Mouse (Mus musculus): ENCODE data around the gene Lrrc8d. TPM values are rescaled to one million over a fixed set of nuclear protein-coding genes. Genes with fewer than 3 reads are reported as not detected.
"Not testable (repeated sequence)": the region's sequence is repeated elsewhere in the genome, so short reads cannot be mapped to it uniquely, and the experiment has no call there.

Gene Lrrc8d
- polyA plus RNA-seq, 1 experiment from 2014 or later, result 42.1 TPM

- ATAC-seq (ENCODE audit: low FRiP score, low TSS enrichment), result no peak
- H3K4me1 ChIP-seq (ENCODE audit: control insufficient read depth, insufficient read depth, low read length), result no peaks in the 10 kb centered on the region
These were observed 149.9 kb downstream of the Lrrc8d start for GRCm38 (mm10) chr5:105849643-105850042.

GRCm38 (mm10) chr5:105853271-105853670 is 153.5 kb downstream of the Lrrc8d start:
- no peak overlapping the region for H3K27ac ChIP-seq (ENCODE audit: low read depth, low read length)
- no peaks in the 10 kb centered on the region for H3K27me3 ChIP-seq (ENCODE audit: control insufficient read depth, insufficient read depth, low read length)
- ATAC-seq (ENCODE audit: low FRiP score, low TSS enrichment), result no peak
- 81% methylated on average over 9 of the region's 9 CpGs for WGBS
- H3K4me1 ChIP-seq (ENCODE audit: control insufficient read depth, insufficient read depth, low read length), result no peaks in the 10 kb centered on the region
- H3K9ac ChIP-seq (ENCODE audit: low read depth, low read length), result no peak overlapping the region
- no peak overlapping the region for H3K4me2 ChIP-seq (replicated peaks; ENCODE audit: low read depth, low read length)
- H3K4me3 ChIP-seq (ENCODE audit: low read length), result no peak overlapping the region
- H3K9me3 ChIP-seq (ENCODE audit: control insufficient read depth, low read length), result no peaks in the 10 kb centered on the region
- H3K36me3 ChIP-seq (ENCODE audit: control insufficient read depth, insufficient read depth, low read length), result no peaks in the 10 kb centered on the region

More at GRCm38 (mm10) chr5:105849643-105850042, 149.9 kb downstream of the Lrrc8d start:
- Histone ChIP-seq H3K4me3 (ENCODE audit: low read length) (no peak overlapping the region), H3K4me2 (replicated peaks; ENCODE audit: low read depth, low read length) (no peak overlapping the region), H3K36me3 (ENCODE audit: control insufficient read depth, insufficient read depth, low read length) (no peaks in the 10 kb centered on the region), H3K27ac (ENCODE audit: low read depth, low read length) (no peak overlapping the region), H3K9me3 (ENCODE audit: control insufficient read depth, low read length) (no peaks in the 10 kb centered on the region), H3K27me3 (ENCODE audit: control insufficient read depth, insufficient read depth, low read length) (no peaks in the 10 kb centered on the region), H3K9ac (ENCODE audit: low read depth, low read length) (no peak overlapping the region)
- WGBS, result 72% methylated on average over 3 of the region's 3 CpGs

GRCm38 (mm10) chr5:105857486-105857885 is 157.7 kb downstream of the Lrrc8d start:
- no peaks in the 10 kb centered on the region for H3K27me3 ChIP-seq (ENCODE audit: control insufficient read depth, insufficient read depth, low read length)
- no peaks in the 10 kb centered on the region for H3K9me3 ChIP-seq (ENCODE audit: control insufficient read depth, low read length)
- peaks cover 7% of the 10 kb centered on the region for H3K4me1 ChIP-seq (ENCODE audit: control insufficient read depth, insufficient read depth, low read length)
- H3K4me2 ChIP-seq (replicated peaks; ENCODE audit: low read depth, low read length), result no peak overlapping the region
- H3K9ac ChIP-seq (ENCODE audit: low read depth, low read length), result no peak overlapping the region
- ATAC-seq (ENCODE audit: low FRiP score, low TSS enrichment), result no peak
- H3K27ac ChIP-seq (ENCODE audit: low read depth, low read length), result no peak overlapping the region
- no peaks in the 10 kb centered on the region for H3K36me3 ChIP-seq (ENCODE audit: control insufficient read depth, insufficient read depth, low read length)
- no peak overlapping the region for H3K4me3 ChIP-seq (ENCODE audit: low read length)
- 87% methylated on average over 5 of the region's 5 CpGs for WGBS

GRCm38 (mm10) chr5:105858754-105859694 is 159.3 kb downstream of the Lrrc8d start:
- Histone ChIP-seq H3K9me3 (ENCODE audit: control insufficient read depth, low read length) (no peaks in the 10 kb centered on the region), H3K4me2 (replicated peaks; ENCODE audit: low read depth, low read length) (no peak overlapping the region), H3K27ac (ENCODE audit: low read depth, low read length) (no peak overlapping the region; the same call in 1 of the 2 replicates), H3K4me1 (ENCODE audit: control insufficient read depth, insufficient read depth, low read length) (peaks cover 7% of the 10 kb centered on the region), H3K27me3 (ENCODE audit: control insufficient read depth, insufficient read depth, low read length) (no peaks in the 10 kb centered on the region), H3K9ac (ENCODE audit: low read depth, low read length) (no peak overlapping the region), H3K4me3 (ENCODE audit: low read length) (no peak overlapping the region), H3K36me3 (ENCODE audit: control insufficient read depth, insufficient read depth, low read length) (no peaks in the 10 kb centered on the region)
- 0 out of 2 replicates have a peak, but pooled peaks have one; percentile 57 for ATAC-seq (ENCODE audit: low FRiP score, low TSS enrichment)
- WGBS, result 49% methylated on average over 8 of the region's 8 CpGs

- no peaks in the 10 kb centered on the region for H3K27me3 ChIP-seq (ENCODE audit: control insufficient read depth, insufficient read depth, low read length)
- no peak for ATAC-seq (ENCODE audit: low FRiP score, low TSS enrichment)
- no peak overlapping the region for H3K4me3 ChIP-seq (ENCODE audit: low read length)
- H3K9me3 ChIP-seq (ENCODE audit: control insufficient read depth, low read length), result no peaks in the 10 kb centered on the region; the same call in 1 of the 2 replicates
- no peaks in the 10 kb centered on the region for H3K36me3 ChIP-seq (ENCODE audit: control insufficient read depth, insufficient read depth, low read length)
- WGBS, result 36% methylated on average over 11 of the region's 11 CpGs
- H3K9ac ChIP-seq (ENCODE audit: low read depth, low read length), result no peak overlapping the region
- H3K4me2 ChIP-seq (replicated peaks; ENCODE audit: low read depth, low read length), result no peak overlapping the region
- peaks cover 7% of the 10 kb centered on the region for H3K4me1 ChIP-seq (ENCODE audit: control insufficient read depth, insufficient read depth, low read length)
- no peak overlapping the region; the same call in 1 of the 2 replicates for H3K27ac ChIP-seq (ENCODE audit: low read depth, low read length)
These were observed 160.1 kb downstream of the Lrrc8d start for GRCm38 (mm10) chr5:105859716-105860460.

- no peak overlapping the region for H3K4me2 ChIP-seq (replicated peaks; ENCODE audit: low read depth, low read length)
- H3K27me3 ChIP-seq (ENCODE audit: control insufficient read depth, insufficient read depth, low read length), result no peaks in the 10 kb centered on the region
- H3K4me1 ChIP-seq (ENCODE audit: control insufficient read depth, insufficient read depth, low read length), result peaks cover 7% of the 10 kb centered on the region
- no peak overlapping the region for H3K9ac ChIP-seq (ENCODE audit: low read depth, low read length)
- H3K27ac ChIP-seq (ENCODE audit: low read depth, low read length), result no peak overlapping the region
- no peaks in the 10 kb centered on the region; the same call in 1 of the 2 replicates for H3K9me3 ChIP-seq (ENCODE audit: control insufficient read depth, low read length)
- H3K4me3 ChIP-seq (ENCODE audit: low read length), result no peak overlapping the region
- 88% methylated on average over 10 of the region's 10 CpGs for WGBS
- no peaks in the 10 kb centered on the region for H3K36me3 ChIP-seq (ENCODE audit: control insufficient read depth, insufficient read depth, low read length)
- ATAC-seq (ENCODE audit: low FRiP score, low TSS enrichment), result no peak
These were observed 160.7 kb downstream of the Lrrc8d start for GRCm38 (mm10) chr5:105860461-105860835.

GRCm38 (mm10) chr5:105861616-105862015 is 161.8 kb downstream of the Lrrc8d start:
- Histone ChIP-seq H3K4me1 (ENCODE audit: control insufficient read depth, insufficient read depth, low read length) (peaks cover 7% of the 10 kb centered on the region), H3K4me2 (replicated peaks; ENCODE audit: low read depth, low read length) (no peak overlapping the region), H3K27ac (ENCODE audit: low read depth, low read length) (no peak overlapping the region), H3K27me3 (ENCODE audit: control insufficient read depth, insufficient read depth, low read length) (no peaks in the 10 kb centered on the region), H3K9ac (ENCODE audit: low read depth, low read length) (no peak overlapping the region), H3K4me3 (ENCODE audit: low read length) (no peak overlapping the region), H3K36me3 (ENCODE audit: control insufficient read depth, insufficient read depth, low read length) (no peaks in the 10 kb centered on the region), H3K9me3 (ENCODE audit: control insufficient read depth, low read length) (no peaks in the 10 kb centered on the region; the same call in 1 of the 2 replicates)
- WGBS, result 92% methylated on average over 5 of the region's 5 CpGs
- no peak for ATAC-seq (ENCODE audit: low FRiP score, low TSS enrichment)

- H3K27ac ChIP-seq (ENCODE audit: low read depth, low read length), result not testable (repeated sequence)
- H3K4me1 ChIP-seq (ENCODE audit: control insufficient read depth, insufficient read depth, low read length), result peaks cover 13% of the 10 kb centered on the region
These were observed 165.4 kb downstream of the Lrrc8d start for GRCm38 (mm10) chr5:105865110-105865628.

More at GRCm38 (mm10) chr5:105865110-105865628, 165.4 kb downstream of the Lrrc8d start:
- H3K4me2 ChIP-seq (replicated peaks; ENCODE audit: low read depth, low read length); H3K27me3 ChIP-seq (ENCODE audit: control insufficient read depth, insufficient read depth, low read length); ATAC-seq (ENCODE audit: low FRiP score, low TSS enrichment); H3K36me3 ChIP-seq (ENCODE audit: control insufficient read depth, insufficient read depth, low read length); H3K9ac ChIP-seq (ENCODE audit: low read depth, low read length); H3K4me3 ChIP-seq (ENCODE audit: low read length); H3K9me3 ChIP-seq (ENCODE audit: control insufficient read depth, low read length): not testable (repeated sequence)
- WGBS, result 72% methylated on average over 5 of the region's 5 CpGs

Measured in kidney, embryonic 14.5 days (tissue).